Mouse (Mus musculus) heart, embryonic 15.5 days (tissue): ENCODE data around the gene Kyat1. TPM values are rescaled to one million over a fixed set of nuclear protein-coding genes. Genes with fewer than 3 reads are reported as not detected.
A peak's percentile ranks its signal among the peaks of the same experiment; 100 is the strongest.
"Not testable (repeated sequence)": the region's sequence is repeated elsewhere in the genome, so short reads cannot be mapped to it uniquely, and the experiment has no call there.

Source experiments
- ATAC-seq: fragments of 200-750 bp; cut with Nextera tagmentation; replicated peaks from 2 replicates; pipeline ENCODE4 v1.8.0; 2017; ENCODE audit warnings: low read depth, moderate TSS enrichment; ENCODE audit not compliant: insufficient number of reproducible peaks, insufficient read depth, low FRiP score
- H3K27ac ChIP-seq: fragments of 300-500 bp; sonication (generic); 2 replicates; pipeline ENCODE4 v1.5.1; 2015; ENCODE audit warnings: mild to moderate bottlenecking, inconsistent platforms
- H3K27me3 ChIP-seq: fragments of 300-500 bp; sonication (generic); 2 replicates; pipeline ENCODE4 v1.6.1; 2015; ENCODE audit warnings: inconsistent platforms
- H3K36me3 ChIP-seq: fragments of 300-500 bp; sonication (generic); 2 replicates; pipeline ENCODE4 v1.6.1; 2015; ENCODE audit warnings: mild to moderate bottlenecking, inconsistent platforms
- H3K4me1 ChIP-seq: fragments of 300-500 bp; sonication (generic); replicated peaks from 2 replicates; pipeline ENCODE4 v1.6.1; 2015; ENCODE audit warnings: inconsistent platforms
- H3K4me2 ChIP-seq: fragments of 300-500 bp; sonication (generic); 2 replicates; pipeline ENCODE4 v1.6.1; 2015; ENCODE audit warnings: inconsistent platforms, mild to moderate bottlenecking, moderate library complexity
- H3K4me3 ChIP-seq: fragments of 300-500 bp; sonication (generic); 2 replicates; pipeline ENCODE4 v1.5.1; 2015; ENCODE audit warnings: mild to moderate bottlenecking, inconsistent platforms
- H3K9ac ChIP-seq: fragments of 300-500 bp; sonication (generic); 2 replicates; pipeline ENCODE4 v1.6.1; 2015; ENCODE audit warnings: mild to moderate bottlenecking, inconsistent platforms
- H3K9me3 ChIP-seq: fragments of 300-500 bp; sonication (generic); replicated peaks from 2 replicates; pipeline ENCODE4 v1.6.1; 2016; ENCODE audit warnings: inconsistent platforms
- WGBS: fragments of 180-500 bp; shearing (Covaris S2); methylation state at CpG from one replicate; pipeline ENCODE4 v1.1.7; 2015; ENCODE audit warnings: mixed read lengths; 5-methylcytosine and 5-hydroxymethylcytosine counted together
- polyA plus RNA-seq: library from polyadenylated mRNA; unstranded; fragments of >200 nt; fragmentation: Nextera tagmentation; extraction: Ambion mirVana; gene quantifications from 2 replicates; pipeline ENCODE4 v1.2.1, GENCODE M21; 2015

Gene Kyat1
- polyA plus RNA-seq, 1 experiment from 2014 or later: 21.1 TPM

GRCm38 (mm10) chr2:30171997-30172382, 33.7 kb downstream of the Kyat1 start:
- Histone ChIP-seq H3K9me3 (0 out of 2 replicates have a peak, but pooled peaks cover under 1% of the 10 kb centered on the region), H3K4me2 (peak overlapping the region; percentile 98), H3K27ac (peak overlapping the region; percentile 96), H3K4me3 (peak overlapping the region; percentile 62), H3K36me3 (peaks cover 35% of the 10 kb centered on the region), H3K27me3 (no peaks in the 10 kb centered on the region), H3K9ac (peak overlapping the region; percentile 76), H3K4me1 (peaks cover 12% of the 10 kb centered on the region)
- WGBS: 1% methylated on average over 19 of the region's 19 CpGs
- no peak for ATAC-seq

- 0 out of 2 replicates have a peak, but pooled peaks cover 5% of the 10 kb centered on the region for H3K9me3 ChIP-seq
- peaks cover 10% of the 10 kb centered on the region for H3K4me1 ChIP-seq
- H3K4me3 ChIP-seq: peak within 1 kb of the TSS; percentile 62
- ATAC-seq: peak; percentile 95
- under 1% methylated on average over 70 of the region's 75 CpGs for WGBS
- H3K27me3 ChIP-seq: no peaks in the 10 kb centered on the region
- peak within 1 kb of the TSS; percentile 98 for H3K4me2 ChIP-seq
- peak within 1 kb of the TSS; percentile 76 for H3K9ac ChIP-seq
- peaks cover 34% of the 10 kb centered on the region for H3K36me3 ChIP-seq
- H3K27ac ChIP-seq: peak within 1 kb of the TSS; percentile 96
These were observed 34.2 kb downstream of the Kyat1 start, which contains the start of gene Endog for GRCm38 (mm10) chr2:30171371-30171996. TSS of gene Endog (plus strand) at chr2:30171493.

DNA sequence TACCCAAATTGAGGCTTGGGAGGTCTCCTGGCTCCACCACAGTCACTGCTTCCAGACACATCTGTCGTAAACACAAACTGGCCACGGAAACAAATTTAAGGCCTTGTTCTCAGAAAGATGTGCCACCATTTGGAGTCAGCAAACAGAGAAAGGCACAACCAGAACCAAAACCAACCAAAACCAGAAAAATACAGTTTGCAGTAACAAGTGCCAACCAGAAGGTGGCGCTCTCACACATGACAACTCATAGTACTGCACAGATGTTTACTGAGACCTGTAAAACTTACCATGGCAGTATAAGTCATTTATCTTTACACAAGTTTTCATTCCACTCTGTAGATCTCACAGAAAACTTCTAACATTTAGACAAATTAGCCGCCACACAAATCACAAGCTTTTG, 39.0 kb downstream of the Kyat1 start:
- no peak overlapping the region for H3K4me3 ChIP-seq
- no peak overlapping the region for H3K27ac ChIP-seq
- H3K36me3 ChIP-seq: no peaks in the 10 kb centered on the region
- 0 out of 2 replicates have a peak, but pooled peaks cover 6% of the 10 kb centered on the region for H3K9me3 ChIP-seq
- no peak overlapping the region for H3K9ac ChIP-seq
- no peaks in the 10 kb centered on the region for H3K27me3 ChIP-seq
- 53% methylated on average over 4 of the region's 4 CpGs for WGBS
- H3K4me1 ChIP-seq: no peaks in the 10 kb centered on the region; the same call in 1 of the 2 replicates
- H3K4me2 ChIP-seq: no peak overlapping the region
- ATAC-seq: no peak

DNA sequence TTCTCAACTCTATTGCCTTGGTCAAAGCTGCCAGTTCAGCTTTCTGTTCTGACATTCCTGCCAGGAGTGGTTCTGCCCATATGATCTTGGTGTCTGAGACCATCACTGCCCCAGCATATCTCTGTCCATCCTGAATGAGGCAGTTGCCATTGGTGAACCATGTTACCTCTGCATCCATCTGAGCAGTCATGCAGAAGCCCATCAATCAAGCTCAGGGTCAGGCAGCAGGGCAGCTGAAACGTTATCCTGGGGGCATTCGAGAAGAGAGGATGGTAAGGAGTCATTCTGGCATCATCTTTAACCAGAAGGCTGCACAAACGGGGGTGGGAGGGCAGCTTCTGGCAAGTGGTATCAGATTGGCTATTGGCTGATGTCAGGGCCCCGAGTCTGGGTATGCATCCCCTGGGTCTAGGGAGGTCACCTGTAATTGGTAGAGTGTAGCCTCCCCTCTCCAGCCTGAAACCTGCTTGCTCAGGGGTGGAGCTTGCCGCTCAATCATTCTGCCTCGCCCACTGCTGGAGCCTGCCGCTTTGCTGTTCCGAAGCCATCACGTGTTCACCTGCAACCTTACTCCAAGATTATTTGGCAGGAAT, 41.2 kb downstream of the Kyat1 start:
- Histone ChIP-seq H3K36me3 (no peaks in the 10 kb centered on the region), H3K4me1 (no peaks in the 10 kb centered on the region), H3K27ac (no peak overlapping the region), H3K9me3 (0 out of 2 replicates have a peak, but pooled peaks cover 6% of the 10 kb centered on the region), H3K4me2 (no peak overlapping the region), H3K27me3 (no peaks in the 10 kb centered on the region), H3K9ac (no peak overlapping the region), H3K4me3 (no peak overlapping the region)
- 58% methylated on average over 9 of the region's 9 CpGs for WGBS
- ATAC-seq: no peak

DNA sequence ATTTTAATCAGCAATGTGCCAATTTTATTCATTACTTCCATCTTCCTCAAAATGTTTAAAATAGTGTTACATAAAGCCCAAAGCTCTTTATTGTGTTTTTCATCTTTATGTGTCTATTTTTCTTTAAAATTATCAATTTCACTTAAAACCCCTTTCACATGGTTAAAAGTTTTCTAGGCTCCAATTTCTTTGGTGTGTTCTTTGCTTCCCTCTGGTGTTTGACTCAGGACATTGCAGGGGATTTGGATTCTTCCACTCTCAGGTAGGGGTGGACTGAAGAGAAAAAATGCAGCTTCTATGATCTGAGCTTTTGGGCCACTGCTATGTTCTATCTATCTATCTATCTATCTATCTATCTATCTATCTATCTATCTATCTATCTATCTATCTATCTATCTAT, 43.8 kb downstream of the Kyat1 start:
- no peak overlapping the region for H3K4me3 ChIP-seq
- no peaks in the 10 kb centered on the region for H3K27me3 ChIP-seq
- no peaks in the 10 kb centered on the region for H3K4me1 ChIP-seq
- no peak overlapping the region for H3K27ac ChIP-seq
- ATAC-seq: no peak
- H3K9ac ChIP-seq: no peak overlapping the region
- no peak overlapping the region for H3K4me2 ChIP-seq
- H3K9me3 ChIP-seq: 0 out of 2 replicates have a peak, but pooled peaks cover 4% of the 10 kb centered on the region
- H3K36me3 ChIP-seq: no peaks in the 10 kb centered on the region

- not testable (repeated sequence) for ATAC-seq
These were observed 45.8 kb downstream of the Kyat1 start for GRCm38 (mm10) chr2:30159871-30160270.

DNA sequence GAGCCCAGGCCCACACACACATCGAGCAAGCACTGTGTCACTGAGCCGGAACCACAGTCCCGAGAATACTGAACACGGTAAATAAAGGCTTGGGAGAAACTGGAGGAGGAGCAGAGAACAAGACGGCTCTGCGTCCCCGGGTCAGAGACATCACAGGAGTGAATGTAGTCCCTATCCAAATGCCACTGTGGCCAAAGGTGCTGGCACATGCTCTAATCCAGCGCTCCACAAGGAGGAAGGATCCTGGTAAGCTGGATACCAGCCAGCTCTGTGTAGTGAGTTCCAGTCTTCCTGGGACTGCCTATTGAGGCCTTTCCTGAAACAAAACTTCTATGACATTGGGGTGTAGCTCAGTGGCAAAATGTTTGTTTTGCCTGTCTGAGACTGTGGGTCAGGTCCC, 53.0 kb downstream of the Kyat1 start:
- 82% methylated on average over 8 of the region's 8 CpGs for WGBS
- Histone ChIP-seq H3K27ac (no peak overlapping the region), H3K4me1 (no peaks in the 10 kb centered on the region), H3K27me3 (no peaks in the 10 kb centered on the region), H3K9me3 (no peaks in the 10 kb centered on the region), H3K36me3 (peaks cover 26% of the 10 kb centered on the region), H3K4me3 (no peak overlapping the region), H3K9ac (no peak overlapping the region), H3K4me2 (no peak overlapping the region)
- ATAC-seq: no peak

More at GRCm38 (mm10) chr2:30159871-30160270, 45.8 kb downstream of the Kyat1 start:
- 81% methylated on average over 6 of the region's 10 CpGs for WGBS
- not testable (repeated sequence) for H3K9ac ChIP-seq, H3K27ac ChIP-seq, H3K4me2 ChIP-seq, H3K36me3 ChIP-seq, H3K4me3 ChIP-seq, H3K4me1 ChIP-seq, H3K9me3 ChIP-seq, H3K27me3 ChIP-seq

DNA sequence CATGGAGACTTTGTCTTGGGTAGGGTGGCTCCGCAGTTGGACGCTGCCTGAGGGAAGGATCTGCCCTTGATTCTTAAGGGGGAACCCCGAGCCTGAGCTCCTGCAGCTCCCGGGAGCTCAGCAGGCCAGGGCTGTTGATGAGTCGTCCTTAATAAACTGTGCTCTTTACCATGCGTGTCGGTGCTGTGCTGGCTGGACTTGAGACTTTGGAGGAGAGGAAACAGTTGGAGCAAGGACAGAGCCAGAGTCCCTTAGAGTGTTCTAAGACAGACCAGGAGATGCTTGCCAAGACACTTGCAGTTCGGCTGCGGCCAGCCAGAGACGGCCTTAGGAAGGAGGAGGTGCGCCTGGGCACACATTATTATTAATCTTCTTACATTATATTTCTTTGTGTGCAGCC, 53.8 kb downstream of the Kyat1 start:
- H3K4me1 ChIP-seq: no peaks in the 10 kb centered on the region
- peaks cover 34% of the 10 kb centered on the region for H3K36me3 ChIP-seq
- no peak overlapping the region for H3K27ac ChIP-seq
- WGBS: 80% methylated on average over 11 of the region's 11 CpGs
- no peak overlapping the region for H3K4me3 ChIP-seq
- H3K4me2 ChIP-seq: no peak overlapping the region
- H3K9me3 ChIP-seq: no peaks in the 10 kb centered on the region
- no peak for ATAC-seq
- no peaks in the 10 kb centered on the region for H3K27me3 ChIP-seq
- no peak overlapping the region for H3K9ac ChIP-seq

DNA sequence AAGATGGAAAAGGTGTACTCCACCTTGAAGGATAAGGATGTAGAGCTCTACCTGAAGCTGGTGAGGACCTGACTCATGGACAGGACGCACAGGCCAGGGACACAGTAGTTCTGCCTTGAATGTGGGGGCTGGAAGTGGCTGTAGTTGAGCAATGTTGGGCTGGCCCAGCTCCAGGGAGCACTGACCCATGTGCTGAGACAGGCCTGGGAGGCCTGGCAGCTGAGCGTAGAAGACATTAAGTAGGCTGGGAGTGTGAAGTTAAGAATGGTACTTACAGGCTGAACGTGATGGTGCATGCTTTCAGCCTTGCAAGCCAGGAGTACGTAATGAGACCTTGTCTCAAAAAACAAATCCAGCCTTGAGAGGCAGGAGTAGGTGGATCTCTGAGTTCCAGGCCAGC, 58.2 kb downstream of the Kyat1 start:
- no peak for ATAC-seq
- Histone ChIP-seq H3K9me3 (no peaks in the 10 kb centered on the region), H3K27me3 (no peaks in the 10 kb centered on the region), H3K4me1 (no peaks in the 10 kb centered on the region), H3K4me3 (no peak overlapping the region), H3K36me3 (peaks cover 64% of the 10 kb centered on the region), H3K9ac (no peak overlapping the region), H3K27ac (no peak overlapping the region), H3K4me2 (no peak overlapping the region)
- 80% methylated on average over 4 of the region's 4 CpGs for WGBS

DNA sequence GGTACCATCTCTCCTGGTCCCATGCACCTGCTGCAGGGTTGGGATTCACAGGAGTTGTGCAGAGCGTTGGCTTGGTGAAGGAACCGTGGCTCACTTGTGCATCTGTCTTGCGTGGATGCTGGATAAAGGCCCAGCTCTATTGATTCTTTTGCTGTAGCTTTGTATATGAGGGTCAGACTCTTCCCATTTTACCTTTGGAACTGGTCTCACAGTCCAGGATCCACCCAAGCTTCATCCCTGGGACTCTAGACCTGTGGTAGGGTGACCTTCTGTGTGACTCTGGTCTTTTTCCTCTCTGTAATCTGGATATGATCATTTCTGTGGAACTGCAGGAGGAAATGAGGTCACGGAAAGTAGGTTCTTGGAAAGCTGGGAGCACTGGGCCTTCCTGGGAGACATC, 61.2 kb downstream of the Kyat1 start:
- Histone ChIP-seq H3K9ac (no peak overlapping the region), H3K27me3 (no peaks in the 10 kb centered on the region), H3K4me1 (no peaks in the 10 kb centered on the region), H3K27ac (no peak overlapping the region), H3K9me3 (no peaks in the 10 kb centered on the region), H3K4me2 (no peak overlapping the region), H3K36me3 (peaks cover 76% of the 10 kb centered on the region), H3K4me3 (no peak overlapping the region)
- WGBS: 95% methylated on average over 4 of the region's 4 CpGs
- no peak for ATAC-seq

- not testable (repeated sequence) for H3K4me1 ChIP-seq, ATAC-seq, H3K4me2 ChIP-seq, H3K27ac ChIP-seq, H3K27me3 ChIP-seq, H3K4me3 ChIP-seq, H3K9ac ChIP-seq, H3K9me3 ChIP-seq
- H3K36me3 ChIP-seq: peaks cover 78% of the 10 kb centered on the region
- WGBS: 83% methylated on average over 4 of the region's 4 CpGs
These were observed 65.6 kb downstream of the Kyat1 start for GRCm38 (mm10) chr2:30140021-30140420.

- Histone ChIP-seq H3K4me2 (no peak overlapping the region), H3K27ac (no peak overlapping the region), H3K9ac (no peak overlapping the region), H3K4me1 (peaks cover 25% of the 10 kb centered on the region), H3K36me3 (peaks cover 48% of the 10 kb centered on the region), H3K9me3 (no peaks in the 10 kb centered on the region), H3K4me3 (no peak overlapping the region), H3K27me3 (no peaks in the 10 kb centered on the region)
- no peak for ATAC-seq
- 88% methylated on average over 10 of the region's 10 CpGs for WGBS
These were observed 69.2 kb downstream of the Kyat1 start for GRCm38 (mm10) chr2:30136458-30136857.
